Mouse (Mus musculus): ENCODE measurements at regions not wholly inside any gene's neighbourhood (a gene's known extent, or its start where the extent isn't known, plus 50 kb on each side); places are given as distances from the start of the nearest gene placed in this dataset.

GRCm38 (mm10) chr8:126702294-126702693 is 108.5 kb upstream of the Irf2bp2 start:
- ATAC-seq (replicated peaks; ENCODE audit: extremely low read depth, insufficient read depth, low FRiP score), result no peak
- no peaks in the 10 kb centered on the region for H3K36me3 ChIP-seq (ENCODE audit: control insufficient read depth, insufficient read depth)
- H3K9ac ChIP-seq (ENCODE audit: low read length), result no peak overlapping the region
- 77% methylated on average over 6 of the region's 6 CpGs for WGBS
- peaks cover 17% of the 10 kb centered on the region for H3K4me1 ChIP-seq (ENCODE audit: control insufficient read depth, insufficient read depth, low read length)
- no peaks in the 10 kb centered on the region for H3K9me3 ChIP-seq (replicated peaks; ENCODE audit: control insufficient read depth, low read length)
- no peak overlapping the region for H3K4me2 ChIP-seq (ENCODE audit: low read depth, low read length)
- H3K27me3 ChIP-seq (ENCODE audit: control insufficient read depth, insufficient read depth, low read length), result no peaks in the 10 kb centered on the region
- no peak overlapping the region for H3K27ac ChIP-seq (ENCODE audit: low read length)
- no peak overlapping the region for H3K4me3 ChIP-seq (ENCODE audit: low read length)

GRCm38 (mm10) chr8:126699389-126699775 is 105.6 kb upstream of the Irf2bp2 start:
- Histone ChIP-seq H3K36me3 (ENCODE audit: control insufficient read depth, insufficient read depth) (no peaks in the 10 kb centered on the region), H3K4me3 (ENCODE audit: low read length) (no peak overlapping the region), H3K27ac (ENCODE audit: low read length) (peak overlapping the region; percentile 82), H3K27me3 (ENCODE audit: control insufficient read depth, insufficient read depth, low read length) (no peaks in the 10 kb centered on the region), H3K9me3 (replicated peaks; ENCODE audit: control insufficient read depth, low read length) (no peaks in the 10 kb centered on the region), H3K4me2 (ENCODE audit: low read depth, low read length) (no peak overlapping the region), H3K9ac (ENCODE audit: low read length) (peak overlapping the region; percentile 42), H3K4me1 (ENCODE audit: control insufficient read depth, insufficient read depth, low read length) (peaks cover 20% of the 10 kb centered on the region)
- whole genome bisulfite sequencing, result 10% methylated on average over 6 of the region's 6 CpGs
- ATAC-seq (replicated peaks; ENCODE audit: extremely low read depth, insufficient read depth, low FRiP score), result peak; percentile 65; the same call in 1 of the 2 replicates

- Histone ChIP-seq H3K4me3 (ENCODE audit: low read length) (no peak overlapping the region), H3K36me3 (ENCODE audit: control insufficient read depth, insufficient read depth) (no peaks in the 10 kb centered on the region), H3K27ac (ENCODE audit: low read length) (peak overlapping the region; percentile 82), H3K9me3 (replicated peaks; ENCODE audit: control insufficient read depth, low read length) (no peaks in the 10 kb centered on the region), H3K27me3 (ENCODE audit: control insufficient read depth, insufficient read depth, low read length) (no peaks in the 10 kb centered on the region), H3K4me1 (ENCODE audit: control insufficient read depth, insufficient read depth, low read length) (peaks cover 20% of the 10 kb centered on the region), H3K9ac (ENCODE audit: low read length) (peak overlapping the region; percentile 42), H3K4me2 (ENCODE audit: low read depth, low read length) (0 out of 2 replicates have a peak overlapping the region, but pooled peaks have one; percentile 10)
- 36% methylated on average over 7 of the region's 7 CpGs for WGBS
- peak; percentile 55 for ATAC-seq (replicated peaks; ENCODE audit: extremely low read depth, insufficient read depth, low FRiP score)
These were observed 105.0 kb upstream of the Irf2bp2 start for GRCm38 (mm10) chr8:126698601-126699388.

- H3K4me2 ChIP-seq (ENCODE audit: low read depth, low read length), result no peak overlapping the region
- no peaks in the 10 kb centered on the region for H3K36me3 ChIP-seq (ENCODE audit: control insufficient read depth, insufficient read depth)
- H3K27ac ChIP-seq (ENCODE audit: low read length), result no peak overlapping the region
- H3K9me3 ChIP-seq (replicated peaks; ENCODE audit: control insufficient read depth, low read length), result no peaks in the 10 kb centered on the region
- H3K4me3 ChIP-seq (ENCODE audit: low read length), result no peak overlapping the region
- no peak overlapping the region for H3K9ac ChIP-seq (ENCODE audit: low read length)
- WGBS, result 77% methylated on average over 7 of the region's 7 CpGs
- H3K4me1 ChIP-seq (ENCODE audit: control insufficient read depth, insufficient read depth, low read length), result peaks cover 24% of the 10 kb centered on the region
- no peak for ATAC-seq (replicated peaks; ENCODE audit: extremely low read depth, insufficient read depth, low FRiP score)
- H3K27me3 ChIP-seq (ENCODE audit: control insufficient read depth, insufficient read depth, low read length), result no peaks in the 10 kb centered on the region
These were observed 102.7 kb upstream of the Irf2bp2 start for GRCm38 (mm10) chr8:126696346-126697010.

GRCm38 (mm10) chr8:126694370-126694769 is 100.6 kb upstream of the Irf2bp2 start:
- no peak for ATAC-seq (replicated peaks; ENCODE audit: extremely low read depth, insufficient read depth, low FRiP score)
- no peaks in the 10 kb centered on the region for H3K9me3 ChIP-seq (replicated peaks; ENCODE audit: control insufficient read depth, low read length)
- H3K27ac ChIP-seq (ENCODE audit: low read length), result peak overlapping the region; percentile 37; the same call in 1 of the 2 replicates
- no peak overlapping the region for H3K9ac ChIP-seq (ENCODE audit: low read length)
- no peaks in the 10 kb centered on the region for H3K27me3 ChIP-seq (ENCODE audit: control insufficient read depth, insufficient read depth, low read length)
- 65% methylated on average over 7 of the region's 7 CpGs for WGBS
- H3K4me2 ChIP-seq (ENCODE audit: low read depth, low read length), result no peak overlapping the region
- H3K4me1 ChIP-seq (ENCODE audit: control insufficient read depth, insufficient read depth, low read length), result peaks cover 20% of the 10 kb centered on the region
- H3K36me3 ChIP-seq (ENCODE audit: control insufficient read depth, insufficient read depth), result no peaks in the 10 kb centered on the region
- no peak overlapping the region for H3K4me3 ChIP-seq (ENCODE audit: low read length)

GRCm38 (mm10) chr8:126693642-126694041 is 99.9 kb upstream of the Irf2bp2 start:
- Histone ChIP-seq H3K4me3 (ENCODE audit: low read length) (no peak overlapping the region), H3K36me3 (ENCODE audit: control insufficient read depth, insufficient read depth) (no peaks in the 10 kb centered on the region), H3K4me1 (ENCODE audit: control insufficient read depth, insufficient read depth, low read length) (peaks cover 12% of the 10 kb centered on the region), H3K9me3 (replicated peaks; ENCODE audit: control insufficient read depth, low read length) (no peaks in the 10 kb centered on the region), H3K4me2 (ENCODE audit: low read depth, low read length) (no peak overlapping the region), H3K27me3 (ENCODE audit: control insufficient read depth, insufficient read depth, low read length) (no peaks in the 10 kb centered on the region), H3K27ac (ENCODE audit: low read length) (no peak overlapping the region), H3K9ac (ENCODE audit: low read length) (no peak overlapping the region)
- WGBS, result 79% methylated on average over 1 of the region's 1 CpGs
- no peak for ATAC-seq (replicated peaks; ENCODE audit: extremely low read depth, insufficient read depth, low FRiP score)

- Histone ChIP-seq H3K36me3 (ENCODE audit: control insufficient read depth, insufficient read depth) (no peaks in the 10 kb centered on the region), H3K4me2 (ENCODE audit: low read depth, low read length) (no peak overlapping the region), H3K27me3 (ENCODE audit: control insufficient read depth, insufficient read depth, low read length) (no peaks in the 10 kb centered on the region), H3K4me1 (ENCODE audit: control insufficient read depth, insufficient read depth, low read length) (peaks cover 7% of the 10 kb centered on the region; the same call in 1 of the 2 replicates), H3K9me3 (replicated peaks; ENCODE audit: control insufficient read depth, low read length) (no peaks in the 10 kb centered on the region), H3K27ac (ENCODE audit: low read length) (peak overlapping the region; percentile 52; the same call in 1 of the 2 replicates), H3K4me3 (ENCODE audit: low read length) (no peak overlapping the region), H3K9ac (ENCODE audit: low read length) (no peak overlapping the region)
- 77% methylated on average over 3 of the region's 3 CpGs for WGBS
- no peak for ATAC-seq (replicated peaks; ENCODE audit: extremely low read depth, insufficient read depth, low FRiP score)
These were observed 98.9 kb upstream of the Irf2bp2 start for GRCm38 (mm10) chr8:126692711-126693110.

- Histone ChIP-seq H3K4me3 (ENCODE audit: low read length) (no peak overlapping the region), H3K27me3 (ENCODE audit: control insufficient read depth, insufficient read depth, low read length) (no peaks in the 10 kb centered on the region), H3K9ac (ENCODE audit: low read length) (no peak overlapping the region), H3K4me2 (ENCODE audit: low read depth, low read length) (no peak overlapping the region), H3K4me1 (ENCODE audit: control insufficient read depth, insufficient read depth, low read length) (peaks cover 7% of the 10 kb centered on the region; the same call in 1 of the 2 replicates), H3K9me3 (replicated peaks; ENCODE audit: control insufficient read depth, low read length) (no peaks in the 10 kb centered on the region), H3K36me3 (ENCODE audit: control insufficient read depth, insufficient read depth) (no peaks in the 10 kb centered on the region), H3K27ac (ENCODE audit: low read length) (peak overlapping the region; percentile 52; the same call in 1 of the 2 replicates)
- 37% methylated on average over 3 of the region's 3 CpGs for WGBS
- no peak for ATAC-seq (replicated peaks; ENCODE audit: extremely low read depth, insufficient read depth, low FRiP score)
These were observed 98.5 kb upstream of the Irf2bp2 start for GRCm38 (mm10) chr8:126692263-126692662.

GRCm38 (mm10) chr8:126688450-126688849 is 94.7 kb upstream of the Irf2bp2 start:
- H3K9me3 ChIP-seq (replicated peaks; ENCODE audit: control insufficient read depth, low read length), result no peaks in the 10 kb centered on the region
- no peaks in the 10 kb centered on the region for H3K27me3 ChIP-seq (ENCODE audit: control insufficient read depth, insufficient read depth, low read length)
- no peak overlapping the region for H3K4me2 ChIP-seq (ENCODE audit: low read depth, low read length)
- peaks cover 9% of the 10 kb centered on the region; the same call in 1 of the 2 replicates for H3K4me1 ChIP-seq (ENCODE audit: control insufficient read depth, insufficient read depth, low read length)
- no peak overlapping the region for H3K9ac ChIP-seq (ENCODE audit: low read length)
- no peak for ATAC-seq (replicated peaks; ENCODE audit: extremely low read depth, insufficient read depth, low FRiP score)
- WGBS, result 80% methylated on average over 5 of the region's 5 CpGs
- H3K4me3 ChIP-seq (ENCODE audit: low read length), result no peak overlapping the region
- H3K27ac ChIP-seq (ENCODE audit: low read length), result no peak overlapping the region
- H3K36me3 ChIP-seq (ENCODE audit: control insufficient read depth, insufficient read depth), result no peaks in the 10 kb centered on the region

All from heart, embryonic 16.5 days (tissue).